Mouse (Mus musculus): ENCODE results near the gene Avil. TPM values are rescaled to one million over a fixed set of nuclear protein-coding genes. Genes with fewer than 3 reads are reported as not detected.
"Not testable (repeated sequence)": the region's sequence is repeated elsewhere in the genome, so short reads cannot be mapped to it uniquely, and the experiment has no call there.

Avil gene
- total RNA-seq, 2 experiments from 2014 or later: not detected

- ATAC-seq (replicated peaks; ENCODE audit: poor library complexity): no peak
Measured at GRCm38 (mm10) chr10:127056490-127056889, 56.0 kb downstream of the Avil start.

- peak; percentile 85 for ATAC-seq (replicated peaks; ENCODE audit: poor library complexity)
Measured at GRCm38 (mm10) chr10:127058161-127058560, 57.7 kb downstream of the Avil start.

GRCm38 (mm10) chr10:127058708-127059107, 58.2 kb downstream of the Avil start:
- no peak for ATAC-seq (replicated peaks; ENCODE audit: poor library complexity)

- ATAC-seq (replicated peaks; ENCODE audit: poor library complexity): no peak
Measured at GRCm38 (mm10) chr10:127059174-127059967, 58.9 kb downstream of the Avil start.

- ATAC-seq (replicated peaks; ENCODE audit: poor library complexity): 0 out of 2 replicates have a peak, but pooled peaks have one; percentile 9
Measured at GRCm38 (mm10) chr10:127059968-127060916, 59.7 kb downstream of the Avil start, which contains the start of gene March9. Gene March9, minus strand, starts transcription at chr10:127060184.

- ATAC-seq (replicated peaks; ENCODE audit: poor library complexity): no peak
Measured at GRCm38 (mm10) chr10:127061085-127061484, 60.6 kb downstream of the Avil start.

GRCm38 (mm10) chr10:127061513-127061912, 61.0 kb downstream of the Avil start:
- ATAC-seq (replicated peaks; ENCODE audit: poor library complexity): no peak

- not testable (repeated sequence) for ATAC-seq (replicated peaks; ENCODE audit: poor library complexity)
Measured at GRCm38 (mm10) chr10:127062101-127062500, 61.6 kb downstream of the Avil start.

- ATAC-seq (replicated peaks; ENCODE audit: poor library complexity): 0 out of 2 replicates have a peak, but pooled peaks have one; percentile 12
Measured at GRCm38 (mm10) chr10:127062503-127062902, 62.0 kb downstream of the Avil start.

GRCm38 (mm10) chr10:127063239-127063872, 62.8 kb downstream of the Avil start, which contains the start of gene Cdk4:
Gene Cdk4, plus strand, starts transcription at chr10:127063534.
- ATAC-seq (replicated peaks; ENCODE audit: poor library complexity): peak; percentile 70

GRCm38 (mm10) chr10:127063913-127064870, 63.7 kb downstream of the Avil start:
- peak; percentile 2 for ATAC-seq (replicated peaks; ENCODE audit: poor library complexity)

- ATAC-seq (replicated peaks; ENCODE audit: poor library complexity): no peak
Measured at GRCm38 (mm10) chr10:127065981-127066380, 65.5 kb downstream of the Avil start.

GRCm38 (mm10) chr10:127066519-127067018, 66.1 kb downstream of the Avil start:
- ATAC-seq (replicated peaks; ENCODE audit: poor library complexity): no peak

- no peak; the same call in 1 of the 2 replicates for ATAC-seq (replicated peaks; ENCODE audit: poor library complexity)
Measured at GRCm38 (mm10) chr10:127068360-127069038, 68.0 kb downstream of the Avil start.

- ATAC-seq (replicated peaks; ENCODE audit: poor library complexity): peak; percentile 5
Measured at GRCm38 (mm10) chr10:127069281-127070189, 69.0 kb downstream of the Avil start.
